ENCODE assay signal across 29 mouse cellular contexts in the genomic region with DNA sequence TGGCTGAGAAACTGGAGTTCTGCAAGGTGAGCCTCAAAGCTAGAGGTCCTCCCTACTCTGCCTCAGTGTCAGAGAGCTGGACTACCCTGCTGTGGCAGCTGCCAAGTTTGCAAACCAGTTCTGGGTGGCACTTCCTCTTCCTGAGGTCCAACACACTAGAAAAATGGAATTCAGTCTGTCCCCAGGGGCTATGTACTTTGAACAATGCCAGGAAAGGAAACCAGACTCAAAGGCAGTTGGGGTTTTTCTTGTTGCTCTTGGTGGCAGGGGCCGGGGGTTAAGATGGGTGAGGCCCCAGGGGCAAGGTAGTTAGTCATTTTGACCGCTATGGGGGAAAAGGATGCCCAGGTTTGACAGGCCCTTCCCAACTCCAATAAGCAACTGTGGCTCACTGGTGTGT. TPM values are rescaled to one million over a fixed set of nuclear protein-coding genes. Genes with fewer than 3 reads are reported as not detected.
DNase-seq lines count a peak whose midpoint lies in the region; ATAC-seq and TF ChIP-seq lines count a peak whose summit lies in the region.
"Had no signal": no experiment of that assay in that cellular context is flagged by ENCODE, and none has a peak within 500 bp of the region (broad histone marks: within the 10 kb centered on the region; RNA-seq: fewer than 3 reads in every experiment).

No protein-coding gene starts in this region.

- H3K4me2 ChIP-seq in midbrain, embryonic 11.5 days = no peak overlapping the region
- H3K4me2 ChIP-seq: embryonic facial prominence, embryonic 12.5 days; heart, embryonic 15.5 days; hindbrain, embryonic 12.5 days; intestine, embryonic 15.5 days; liver, embryonic 15.5 days; neural tube, embryonic 13.5 days; stomach, embryonic 15.5 days had no signal

- H3K27me3 ChIP-seq in megakaryocyte, embryonic 14.5 days (replicated peaks) = no peaks in the 10 kb centered on the region
- H3K27me3 ChIP-seq in midbrain, embryonic 11.5 days (ENCODE audit: control insufficient read depth, insufficient read depth, low read length) = peaks cover 17% of the 10 kb centered on the region
- H3K27me3 ChIP-seq: Patski had no signal

- DNase-seq in kidney, adult 9 months = peak; percentile 24
- DNase-seq in kidney, adult 18-20 months = no peak
- peak; percentile 45 for DNase-seq in A20 (ENCODE audit: low read depth, low spot score)
- DNase-seq in embryo, embryonic 11 days = no peak
- no peak for DNase-seq in midbrain, embryonic 11.5 days (ENCODE audit: low spot score, missing footprints)
- no peak for DNase-seq in gastrocnemius, adult 2 months
- DNase-seq: adrenal gland, postnatal 10 days; cerebellum, adult 11-12 months; cerebellum, postnatal 10 days; layer of hippocampus, adult 9-11 months; lung, postnatal 4 days had no signal

- H3K9me3 ChIP-seq in megakaryocyte, embryonic 14.5 days = no peaks in the 10 kb centered on the region
- no peaks in the 10 kb centered on the region for H3K9me3 ChIP-seq in midbrain, embryonic 11.5 days (ENCODE audit: control insufficient read depth, low read length)
- H3K9me3 ChIP-seq: embryonic facial prominence, embryonic 12.5 days; forebrain, embryonic 10.5 days; heart, embryonic 10.5 days; heart, embryonic 15.5 days; hindbrain, embryonic 12.5 days; intestine, embryonic 15.5 days; liver, embryonic 15.5 days; midbrain, embryonic 10.5 days; neural tube, embryonic 13.5 days; stomach, embryonic 15.5 days had no signal

- intact Hi-C loops in gastrocnemius, adult 2 months (cut with DNase I) = no loop called here

- TF ChIP-seq CTCF in bone marrow, adult 2 months (IDR thresholded peaks at IDR 0.05; ENCODE audit: control insufficient read depth, insufficient read depth, low read length) = no peak
- TF ChIP-seq CTCF in gastrocnemius, adult 2 months (IDR thresholded peaks at IDR 0.05) = no peak

- peak overlapping the region; percentile 9; the same call in 1 of the 2 replicates for H3K27ac ChIP-seq in bone marrow, adult 2 months (ENCODE audit: control insufficient read depth, insufficient read depth, low read depth, low read length, poor library complexity)
- H3K27ac ChIP-seq in midbrain, embryonic 11.5 days (ENCODE audit: low read depth, low read length) = no peak overlapping the region
- H3K27ac ChIP-seq in gastrocnemius, adult 2 months = no peak overlapping the region
- H3K27ac ChIP-seq: embryonic facial prominence, embryonic 12.5 days; forebrain, embryonic 10.5 days; heart, embryonic 10.5 days; heart, embryonic 15.5 days; hindbrain, embryonic 12.5 days; hindbrain, postnatal 0 days; intestine, embryonic 15.5 days; kidney, postnatal 0 days; liver, embryonic 15.5 days; midbrain, embryonic 10.5 days; neural tube, embryonic 13.5 days; stomach, embryonic 15.5 days had no signal

- 27% methylated on average over 2 of the region's 2 CpGs for WGBS in bone marrow, adult 2 months
- 72% methylated on average over 2 of the region's 2 CpGs for WGBS in midbrain, embryonic 11.5 days

- no peak overlapping the region for H3K9ac ChIP-seq in midbrain, embryonic 11.5 days (ENCODE audit: low read length)
- H3K9ac ChIP-seq: embryonic facial prominence, embryonic 12.5 days; heart, embryonic 15.5 days; hindbrain, embryonic 12.5 days; intestine, embryonic 15.5 days; liver, embryonic 15.5 days; neural tube, embryonic 13.5 days; stomach, embryonic 15.5 days had no signal

- no peak overlapping the region for H3K4me3 ChIP-seq in bone marrow, adult 2 months (replicated peaks; ENCODE audit: control insufficient read depth, low read depth, low read length)
- H3K4me3 ChIP-seq in megakaryocyte, embryonic 14.5 days (replicated peaks) = peak overlapping the region; percentile 42
- no peak overlapping the region for H3K4me3 ChIP-seq in midbrain, embryonic 11.5 days (ENCODE audit: low read depth, low read length)
- H3K4me3 ChIP-seq in gastrocnemius, adult 2 months = no peak overlapping the region
- H3K4me3 ChIP-seq: embryonic facial prominence, embryonic 12.5 days; forebrain, embryonic 10.5 days; heart, embryonic 10.5 days; heart, embryonic 15.5 days; hindbrain, embryonic 12.5 days; intestine, embryonic 15.5 days; liver, embryonic 15.5 days; midbrain, embryonic 10.5 days; myocyte; neural tube, embryonic 13.5 days; stomach, embryonic 15.5 days had no signal

- no peak for TF ChIP-seq POLR2A in bone marrow, adult 2 months (IDR thresholded peaks at IDR 0.05; ENCODE audit: borderline replicate concordance, control insufficient read depth, low read depth, low read length)

- no peak for ATAC-seq in midbrain, embryonic 11.5 days (ENCODE audit: low FRiP score)
- ATAC-seq: forebrain, embryonic 16.5 days; hindbrain, postnatal 0 days; intestine, embryonic 15.5 days; midbrain, embryonic 16.5 days; Patski had no signal

- H3K36me3 ChIP-seq in megakaryocyte, embryonic 14.5 days (replicated peaks; ENCODE audit: low read length) = peaks cover 2% of the 10 kb centered on the region
- no peaks in the 10 kb centered on the region for H3K36me3 ChIP-seq in midbrain, embryonic 11.5 days (ENCODE audit: control insufficient read depth, insufficient read depth, low read length)
- H3K36me3 ChIP-seq: embryonic facial prominence, embryonic 12.5 days; forebrain, embryonic 10.5 days; heart, embryonic 10.5 days; heart, embryonic 15.5 days; hindbrain, embryonic 12.5 days; intestine, embryonic 15.5 days; liver, embryonic 15.5 days; midbrain, embryonic 10.5 days; neural tube, embryonic 13.5 days; stomach, embryonic 15.5 days had no signal

- peaks cover 8% of the 10 kb centered on the region for H3K4me1 ChIP-seq in bone marrow, adult 2 months (ENCODE audit: control insufficient read depth, insufficient read depth, low read length)
- H3K4me1 ChIP-seq in megakaryocyte, embryonic 14.5 days = peaks cover 61% of the 10 kb centered on the region
- H3K4me1 ChIP-seq in midbrain, embryonic 11.5 days (ENCODE audit: control insufficient read depth, insufficient read depth, low read length) = peaks cover 17% of the 10 kb centered on the region; the same call in 1 of the 2 replicates

RNA-seq across cellular contexts. Expression of gene Plcg2, which starts 3.2 kb away (rescaled TPM):
- polyA plus RNA-seq in bone marrow, adult 2 months (2011; ENCODE audit: insufficient read depth, insufficient read length, low replicate concordance, missing spikeins) = 14.7 and 36.8 TPM in 2 replicates
- polyA plus RNA-seq in megakaryocyte, embryonic 14.5 days (2012; ENCODE audit: insufficient read depth, low replicate concordance) = 36.0 and 76.6 TPM in 2 replicates
- polyA plus RNA-seq in midbrain, embryonic 11.5 days (2014; fragmentation: Nextera tagmentation; extraction: Ambion mirVana) = 2.2 and 2.3 TPM in 2 replicates
- under 1 TPM; 0.73 to 0.79 TPM for total RNA-seq in gastrocnemius, adult 2 months (2021)

Comparison
In these comparisons a context has a peak if more than half of its experiments do, and no peak if none do; other contexts are left out.
1. DNase-seq: peak in kidney, adult 9 months (single experiment) and A20 (single experiment); none in kidney, adult 18-20 months (single experiment), embryo, embryonic 11 days (single experiment), midbrain, embryonic 11.5 days (single experiment) and gastrocnemius, adult 2 months (single experiment).